Mouse (Mus musculus) erythroblast, embryonic 14.5 days (primary cell): ENCODE results near the gene Best2.

Experiments used
- GATA1 ChIP-seq: IDR thresholded peaks from 2 replicates; pipeline ENCODE4 v1.6.1; 2012; ENCODE audit warnings: low read length, inconsistent platforms, mixed read lengths
- TAL1 ChIP-seq: IDR thresholded peaks from 3 replicates; pipeline ENCODE4 v1.6.1; 2012; ENCODE audit warnings: low read length, inconsistent platforms, mixed read lengths

DNA sequence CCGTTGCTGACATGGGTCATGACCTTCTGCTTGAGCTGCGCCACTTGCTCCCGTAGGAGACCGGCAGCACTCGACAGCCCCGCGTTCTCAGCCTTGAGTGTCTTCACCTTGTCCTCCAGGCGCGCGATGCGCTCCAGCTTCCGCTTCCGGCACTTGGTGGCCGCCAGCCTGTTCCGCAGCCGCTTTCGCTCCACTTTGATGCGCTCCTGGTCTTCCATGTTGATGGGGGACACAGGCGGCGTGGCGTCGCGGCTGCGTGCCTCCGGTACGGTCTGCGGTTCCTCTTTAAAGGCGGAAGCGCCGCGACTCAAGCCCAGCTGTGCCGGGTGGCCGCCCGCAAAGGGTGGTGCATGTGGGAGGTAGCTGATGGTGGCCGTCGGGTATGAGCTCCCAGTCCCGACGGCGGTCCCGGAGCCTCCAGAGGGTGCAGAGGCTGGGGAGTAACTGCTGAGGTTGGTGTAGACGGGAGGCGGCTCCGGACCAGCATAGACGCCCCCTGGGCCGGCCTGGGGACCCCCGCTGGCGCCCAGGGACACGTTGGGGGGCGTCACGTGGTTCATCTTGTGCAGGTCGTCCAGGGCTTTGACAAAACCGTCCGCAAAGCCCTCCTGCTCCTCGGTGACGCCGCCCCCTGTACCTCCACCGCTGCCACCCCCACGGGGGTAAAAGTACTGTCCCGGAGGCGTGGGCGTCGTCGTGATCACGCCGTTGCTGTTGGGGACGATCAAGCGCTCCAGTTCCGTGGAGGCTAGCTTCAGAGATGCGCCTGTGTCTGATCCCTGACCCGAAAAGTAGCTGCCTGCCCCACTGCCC lies 36.7 kb downstream of the Best2 start:
- TF ChIP-seq GATA1 (no peak), TAL1 (no peak)
